Mouse (Mus musculus) lung, postnatal 0 days (tissue): ENCODE data around the gene Mcat.

ENCODE experiments used
- CTCF ChIP-seq: IDR thresholded peaks from 2 replicates; pipeline ENCODE4 v1.5.1; 2016; ENCODE audit warnings: antibody characterized with exemption, mild to moderate bottlenecking
- EP300 ChIP-seq: IDR thresholded peaks from 2 replicates; pipeline ENCODE4 v1.6.1; 2016; ENCODE audit warnings: antibody characterized with exemption, mild to moderate bottlenecking, control low read depth

DNA sequence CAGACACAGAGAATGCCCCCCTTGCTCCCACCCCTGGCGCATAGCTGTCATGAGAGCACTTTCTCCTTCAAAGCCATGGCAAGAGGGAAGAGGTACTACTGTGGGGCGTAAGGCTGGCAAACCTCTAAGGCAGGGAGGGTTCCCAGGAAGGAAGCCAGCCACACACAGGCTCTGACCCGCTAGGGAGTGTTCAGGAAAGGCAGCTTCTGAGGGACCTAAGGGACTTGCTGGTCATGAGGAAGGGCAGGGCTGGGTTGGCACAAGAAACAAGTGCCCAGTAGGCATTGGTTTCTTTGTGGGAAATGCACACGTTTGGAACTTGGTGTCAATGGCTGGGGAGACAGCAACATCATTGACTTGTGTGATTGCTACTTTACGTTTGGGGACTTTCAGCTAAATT lies 2.4 kb upstream of the Mcat start:
- TF ChIP-seq CTCF, result no peak
- peak; percentile 24; the same call in 1 of the 2 replicates for TF ChIP-seq EP300
